Mouse (Mus musculus): ENCODE data around the gene Rasl11a.
"Not testable (repeated sequence)": the region's sequence is repeated elsewhere in the genome, so short reads cannot be mapped to it uniquely, and the experiment has no call there.

The Rasl11a gene

GRCm38 (mm10) chr5:146841996-146842395 is 2.9 kb upstream of the Rasl11a start:
- DNase-seq (ENCODE audit: low spot score in 2 of 2): no peak

- no peak for DNase-seq (ENCODE audit: low spot score in 2 of 2)
Observed at GRCm38 (mm10) chr5:146844301-146844941, 450 bp upstream of the Rasl11a start.

- no peak for DNase-seq (ENCODE audit: low spot score in 2 of 2)
Observed at GRCm38 (mm10) chr5:146846489-146846888, 1.6 kb downstream of the Rasl11a start.

GRCm38 (mm10) chr5:146848936-146849582 is 4.2 kb downstream of the Rasl11a start:
- DNase-seq (ENCODE audit: low spot score in 2 of 2): no peak

GRCm38 (mm10) chr5:146856106-146856505 is 11.2 kb downstream of the Rasl11a start:
- no peak for DNase-seq (ENCODE audit: low spot score in 2 of 2)

GRCm38 (mm10) chr5:146857620-146858019 is 12.7 kb downstream of the Rasl11a start:
- DNase-seq (ENCODE audit: low spot score in 2 of 2): no peak

GRCm38 (mm10) chr5:146858772-146859171 is 13.9 kb downstream of the Rasl11a start:
- DNase-seq (ENCODE audit: low spot score in 2 of 2): no peak

- DNase-seq (ENCODE audit: low spot score in 2 of 2): no peak
Observed at GRCm38 (mm10) chr5:146859246-146859645, 14.4 kb downstream of the Rasl11a start.

GRCm38 (mm10) chr5:146860222-146860998 is 15.5 kb downstream of the Rasl11a start:
- no peak for DNase-seq (ENCODE audit: low spot score in 2 of 2)

- DNase-seq (ENCODE audit: low spot score in 2 of 2): no peak
Observed at GRCm38 (mm10) chr5:146861588-146861987, 16.7 kb downstream of the Rasl11a start.

- DNase-seq (ENCODE audit: low spot score in 2 of 2): no peak
Observed at GRCm38 (mm10) chr5:146865511-146865910, 20.6 kb downstream of the Rasl11a start.

- no peak for DNase-seq (ENCODE audit: low spot score in 2 of 2)
Observed at GRCm38 (mm10) chr5:146866277-146866676, 21.4 kb downstream of the Rasl11a start.

- DNase-seq (ENCODE audit: low spot score in 2 of 2): peak in 1 of 2 experiments; percentile 40
Observed at GRCm38 (mm10) chr5:146867246-146867945, 22.5 kb downstream of the Rasl11a start.

GRCm38 (mm10) chr5:146867946-146868314 is 23.1 kb downstream of the Rasl11a start:
- no peak for DNase-seq (ENCODE audit: low spot score in 2 of 2)

GRCm38 (mm10) chr5:146872981-146873631 is 28.2 kb downstream of the Rasl11a start:
- no peak for DNase-seq (ENCODE audit: low spot score in 2 of 2)

GRCm38 (mm10) chr5:146876024-146876423 is 31.2 kb downstream of the Rasl11a start:
- DNase-seq (ENCODE audit: low spot score in 2 of 2): no peak

- DNase-seq (ENCODE audit: low spot score in 2 of 2): not testable (repeated sequence)
Observed at GRCm38 (mm10) chr5:146877882-146878281, 33.0 kb downstream of the Rasl11a start.

GRCm38 (mm10) chr5:146882261-146882660 is 37.4 kb downstream of the Rasl11a start:
- DNase-seq (ENCODE audit: low spot score in 2 of 2): no peak

- no peak for DNase-seq (ENCODE audit: low spot score in 2 of 2)
Observed at GRCm38 (mm10) chr5:146883053-146883452, 38.2 kb downstream of the Rasl11a start.

GRCm38 (mm10) chr5:146883486-146884272 is 38.8 kb downstream of the Rasl11a start:
- DNase-seq (ENCODE audit: low spot score in 2 of 2): no peak

GRCm38 (mm10) chr5:146891127-146891526 is 46.3 kb downstream of the Rasl11a start:
- no peak for DNase-seq (ENCODE audit: low spot score in 2 of 2)
